Mouse (Mus musculus): ENCODE measurements around the gene Mss51.

Gene Mss51

DNA sequence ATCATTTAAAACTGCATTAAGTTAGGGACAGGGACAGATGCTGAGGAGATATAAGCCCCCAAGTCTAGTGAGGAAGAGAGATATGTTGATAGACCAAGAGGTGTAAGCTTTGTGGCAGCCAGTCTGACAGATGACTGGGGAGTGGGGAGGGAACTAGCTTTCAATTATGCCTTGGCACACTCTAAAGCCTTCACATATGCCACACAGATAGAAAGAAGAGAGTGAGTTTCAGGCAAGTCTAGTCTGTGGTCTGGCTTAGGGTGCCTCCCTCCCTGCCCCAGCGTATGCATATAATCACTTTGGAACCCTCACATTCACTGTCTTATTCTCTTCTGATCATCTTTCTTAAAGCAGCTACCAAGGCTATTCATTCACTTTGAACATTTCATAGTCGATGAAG is 45.4 kb downstream of the Mss51 start:
- no peak for DNase-seq

DNA sequence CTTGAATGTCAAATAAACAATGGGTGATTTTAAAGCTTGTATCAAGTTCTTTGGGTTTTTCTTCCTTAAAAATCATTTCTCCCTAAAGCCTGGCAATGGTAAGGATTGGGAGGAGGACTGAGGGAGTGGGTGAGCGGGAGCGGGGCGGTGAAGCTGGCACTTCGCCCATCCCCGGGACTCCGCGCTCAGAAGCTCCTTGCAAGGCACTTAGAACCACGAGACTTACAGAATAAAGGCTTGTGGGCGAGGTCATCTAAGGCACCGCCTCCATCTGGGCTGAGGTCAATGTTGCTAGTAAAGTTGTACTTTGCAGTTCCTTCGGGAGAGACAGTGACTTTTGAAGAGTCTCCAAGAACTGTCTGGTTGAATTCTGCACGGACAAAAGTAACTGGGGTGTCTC is 49.5 kb downstream of the Mss51 start:
- DNase-seq, result no peak

DNA sequence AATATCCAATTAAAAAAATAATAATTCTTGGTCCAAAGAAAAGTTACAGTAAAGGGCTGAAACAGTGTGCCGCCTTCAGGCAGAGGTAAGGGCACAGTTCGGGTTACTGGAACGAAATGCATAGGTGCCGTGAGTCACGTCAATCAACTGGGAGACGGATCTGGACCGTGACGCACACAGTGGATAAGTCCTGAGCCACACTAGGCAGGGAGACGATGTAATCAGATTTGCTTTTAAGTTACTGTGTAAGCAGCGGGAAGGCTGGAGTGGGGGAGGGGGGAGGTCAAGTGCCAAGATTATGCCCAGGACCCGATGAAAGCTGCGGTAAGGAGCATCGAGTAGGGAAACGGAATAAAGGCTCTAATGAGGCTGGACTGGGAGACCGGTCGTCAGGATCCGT is 54.4 kb downstream of the Mss51 start:
- DNase-seq, result no peak

DNA sequence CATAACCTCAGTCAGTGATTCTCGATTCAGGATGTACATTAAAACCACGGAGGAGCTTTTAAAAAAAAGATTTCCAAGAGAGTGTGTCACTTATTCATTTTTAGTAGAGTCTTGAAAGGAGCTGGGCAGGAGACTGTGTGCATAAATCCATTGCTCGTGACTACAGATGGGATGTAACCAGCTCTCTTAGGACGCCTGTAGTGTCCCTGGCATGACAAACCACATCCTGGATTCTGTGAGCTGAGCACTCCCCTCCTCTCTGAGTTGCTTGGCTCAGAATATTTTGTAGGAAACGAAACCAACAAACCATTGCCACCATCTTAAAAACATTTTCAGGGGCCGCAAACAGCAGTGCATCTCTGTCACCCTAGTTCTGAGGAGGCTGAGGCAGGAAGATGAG is 59.7 kb downstream of the Mss51 start:
- no peak for DNase-seq
